Mouse (Mus musculus) CD8-positive naive resting alpha-beta T cell, adult 2 months (primary cell): ENCODE measurements around the gene Slc8a1.

ENCODE experiments used
- DNase-seq, 2 experiments: peaks; one replicate each; pipeline ENCODE4 v3.0.0; 2022; ENCODE audit warnings: low read depth in 2 of 2, low spot score in 2 of 2

Slc8a1 gene

GRCm38 (mm10) chr17:81579728-81580425 lies 158.3 kb downstream of the Slc8a1 start:
- DNase-seq = no peak

DNA sequence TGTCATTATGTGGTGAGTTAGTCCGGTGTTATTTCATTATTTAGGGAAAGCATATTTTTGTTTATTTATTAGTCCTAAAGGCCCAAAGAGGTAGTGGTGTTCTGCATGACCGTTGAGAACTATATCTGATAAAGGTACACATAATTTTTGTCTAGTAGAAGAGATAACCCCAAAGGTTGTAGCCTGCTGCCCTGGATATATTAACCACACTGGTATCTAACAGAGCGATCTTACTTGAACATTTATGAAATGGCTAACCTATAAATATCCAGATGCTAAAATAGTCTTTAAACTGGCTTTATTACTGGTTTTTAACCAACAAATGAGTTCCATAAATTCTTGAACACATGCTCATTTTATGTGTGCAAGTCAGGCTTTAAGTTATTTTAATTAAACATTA lies 161.3 kb downstream of the Slc8a1 start:
- DNase-seq = no peak

DNA sequence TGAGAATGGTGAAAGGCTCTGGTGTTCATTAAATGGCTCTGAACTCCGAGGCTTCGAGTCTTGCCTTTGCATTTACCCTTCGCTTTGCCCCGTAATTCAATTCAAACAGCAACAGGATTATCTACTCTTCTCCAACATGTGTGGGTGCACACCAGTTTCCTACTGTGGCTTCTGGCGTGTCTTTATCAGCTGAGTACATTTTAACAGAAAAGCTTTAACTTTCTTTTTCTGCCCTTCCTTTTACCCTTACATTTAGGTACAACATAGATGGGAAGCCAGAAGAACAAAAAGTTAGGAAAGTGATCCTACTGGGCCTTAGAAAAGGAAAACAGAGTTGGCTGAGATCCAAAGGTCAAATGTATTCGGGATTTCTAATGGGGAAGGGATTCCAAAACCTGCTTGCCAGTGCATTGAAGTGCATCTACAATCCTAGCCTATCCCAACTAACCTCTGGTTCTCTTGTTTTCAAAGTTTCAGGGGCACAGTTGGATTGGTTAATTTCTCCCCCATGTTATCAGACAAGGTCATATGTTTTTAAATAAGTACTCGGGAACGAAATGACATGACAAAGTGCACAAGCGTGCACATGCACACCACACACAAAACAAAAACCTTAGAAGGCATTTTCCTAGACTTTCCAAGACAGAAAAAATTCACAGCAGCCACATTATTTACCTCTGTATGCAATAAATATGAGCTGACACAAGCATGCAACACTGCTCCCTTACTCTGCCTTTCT lies 172.4 kb downstream of the Slc8a1 start:
- DNase-seq = no peak

DNA sequence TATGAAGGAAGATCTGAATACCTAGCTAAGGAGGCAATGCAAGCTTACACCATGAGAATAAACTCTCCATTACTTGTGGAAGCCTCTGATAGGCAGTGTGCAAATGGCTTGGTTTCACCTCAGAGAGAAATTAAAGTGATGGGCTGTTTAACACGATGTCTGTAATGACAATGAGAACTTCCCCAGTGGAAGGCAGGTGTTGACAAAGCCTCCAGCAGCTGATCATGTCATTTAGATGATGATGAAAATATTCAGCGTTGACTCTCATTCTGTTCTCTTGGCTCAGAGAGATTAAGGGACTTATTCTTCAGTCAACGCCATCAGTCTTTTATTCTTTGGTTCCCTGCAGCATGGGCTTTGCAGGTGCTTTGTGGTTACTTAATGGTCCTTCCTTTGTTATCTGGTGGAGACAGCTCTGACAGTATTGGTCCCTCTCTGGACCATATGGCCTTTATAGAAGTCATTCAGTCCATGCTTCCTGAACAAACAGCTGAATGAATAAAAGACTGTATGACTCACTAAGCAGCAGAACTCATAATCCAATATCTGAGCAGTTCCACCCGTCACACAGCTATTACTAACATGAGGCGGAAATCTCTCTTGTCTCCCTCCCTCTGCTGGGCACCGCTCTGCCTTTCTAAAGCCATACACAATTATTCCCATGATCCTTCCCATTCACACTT lies 184.0 kb downstream of the Slc8a1 start:
- no peak for DNase-seq

GRCm38 (mm10) chr17:81551856-81552635 lies 186.1 kb downstream of the Slc8a1 start:
- no peak for DNase-seq

GRCm38 (mm10) chr17:81550864-81551263 lies 187.3 kb downstream of the Slc8a1 start:
- DNase-seq = no peak

DNA sequence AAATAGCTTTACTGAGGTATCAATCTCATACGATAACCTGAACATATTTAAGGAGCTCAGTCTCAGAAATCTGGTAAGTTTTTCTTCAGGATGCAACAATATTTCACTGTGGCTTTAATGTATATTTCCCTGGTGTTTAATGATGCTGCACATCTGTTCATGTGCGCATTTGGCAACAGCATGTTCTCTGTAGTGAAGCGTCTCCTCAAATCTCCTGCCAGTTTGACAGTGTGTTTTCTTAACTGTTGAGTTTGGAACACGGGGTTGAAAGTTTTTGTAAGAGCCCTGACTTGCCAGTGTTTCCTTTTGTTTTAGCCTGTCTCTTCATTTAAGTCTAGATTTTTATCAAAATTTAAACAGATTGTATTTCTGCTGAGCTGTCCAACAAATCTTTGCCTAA lies 190.2 kb downstream of the Slc8a1 start:
- DNase-seq = no peak

DNA sequence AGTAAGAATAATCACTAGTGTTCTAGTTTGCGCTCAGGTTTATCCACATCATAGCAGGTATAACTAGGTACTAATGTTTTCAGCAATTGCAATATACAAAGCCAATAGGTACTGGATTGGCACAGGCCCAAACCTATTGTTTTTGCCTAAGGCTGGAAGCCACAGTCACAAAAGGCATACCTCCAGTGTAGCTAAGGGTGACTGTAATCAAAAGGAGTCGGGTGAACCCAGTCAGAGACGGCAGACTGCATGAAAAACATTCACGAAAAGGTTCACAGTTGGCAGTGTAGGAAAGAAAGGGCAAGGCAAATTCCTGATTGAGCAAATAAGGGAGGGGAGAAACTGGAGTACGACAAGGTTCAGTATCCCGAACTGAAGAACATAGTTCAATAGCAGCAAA lies 191.7 kb downstream of the Slc8a1 start:
- no peak for DNase-seq

DNA sequence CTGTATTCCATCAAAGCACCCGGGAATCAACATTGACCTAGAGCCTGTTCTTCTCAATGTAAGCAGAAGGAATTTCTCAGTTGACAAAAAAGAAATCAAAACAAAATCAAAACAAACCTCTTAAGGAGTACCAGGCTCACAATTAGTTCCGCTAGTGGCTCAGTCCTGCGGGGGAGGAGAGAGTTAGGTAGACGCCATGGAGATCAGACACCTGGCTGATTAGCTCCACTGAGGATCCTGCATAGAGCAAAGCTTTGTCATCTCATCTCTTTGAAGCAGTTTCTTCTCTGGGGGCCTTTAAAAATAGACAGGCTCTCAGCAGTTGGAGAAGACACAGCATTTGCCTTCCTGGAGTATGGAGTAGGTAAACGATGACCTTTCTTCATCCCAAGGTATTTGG lies 192.2 kb downstream of the Slc8a1 start:
- DNase-seq = no peak

DNA sequence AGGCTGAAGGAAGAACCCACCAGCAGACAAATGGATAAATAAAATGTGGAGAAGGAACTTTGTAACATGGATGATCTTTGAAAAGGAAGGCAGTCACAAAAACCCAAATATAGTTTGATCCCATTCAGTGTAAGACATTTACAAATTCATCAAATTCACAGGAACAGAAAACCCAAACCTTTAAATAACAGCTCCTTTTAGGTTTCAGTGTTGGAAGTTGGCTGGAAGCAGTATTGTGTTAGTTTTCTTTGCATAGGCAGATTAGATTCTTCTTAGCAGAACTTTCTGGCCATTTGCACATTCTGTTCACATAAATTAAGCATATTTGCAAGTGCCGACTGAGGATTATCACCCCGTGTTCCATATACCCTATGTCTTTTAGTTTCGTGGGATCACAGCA lies 193.3 kb downstream of the Slc8a1 start:
- no peak for DNase-seq

- no peak for DNase-seq
Observed at GRCm38 (mm10) chr17:81542313-81543185, 195.6 kb downstream of the Slc8a1 start.

DNA sequence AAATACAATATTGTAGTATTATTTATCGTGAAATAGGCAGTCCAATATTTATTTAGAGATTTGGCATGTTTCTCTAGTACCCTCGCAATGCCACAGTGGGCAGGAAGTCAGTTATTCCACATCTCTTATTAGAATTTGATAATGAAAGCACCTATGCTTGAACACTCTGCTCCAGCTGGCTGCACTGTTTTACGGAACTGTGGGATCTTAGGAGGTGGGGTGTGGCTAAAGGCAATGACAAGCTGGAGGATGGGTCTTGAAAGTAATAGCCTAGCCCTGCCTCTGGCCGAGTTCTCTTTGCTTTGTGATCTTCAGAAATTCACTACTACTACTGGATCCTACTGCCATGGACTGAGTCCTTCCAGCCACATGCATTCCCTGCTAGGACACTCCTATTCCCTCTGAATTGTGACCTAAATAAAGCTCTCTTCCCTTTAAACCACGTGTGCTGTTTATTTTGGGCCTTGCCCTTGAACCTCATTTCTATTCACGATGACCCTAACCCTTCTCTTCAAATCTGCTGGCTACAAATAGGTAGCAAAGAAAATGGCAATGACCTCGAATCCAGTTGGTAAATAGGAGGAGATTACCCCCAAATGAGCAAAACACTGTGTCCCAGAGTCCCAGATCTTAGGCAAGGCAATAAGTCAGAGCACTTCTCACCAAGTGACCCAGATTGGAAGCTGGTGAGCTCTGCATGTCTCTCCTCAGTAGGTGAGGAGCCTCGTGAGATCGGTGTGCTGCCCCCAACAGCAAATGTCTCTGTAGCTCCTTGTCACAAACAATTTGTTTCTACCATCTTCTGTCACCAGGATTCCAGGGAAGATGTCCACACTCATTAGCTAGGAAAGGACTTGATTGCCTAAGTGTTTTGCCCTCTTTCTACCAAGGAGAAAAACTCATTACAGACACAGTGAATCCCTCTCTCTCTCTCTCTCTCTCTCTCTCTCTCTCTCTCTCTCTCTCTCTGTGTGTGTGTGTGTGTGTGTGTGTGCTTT lies 199.7 kb downstream of the Slc8a1 start:
- no peak for DNase-seq

DNA sequence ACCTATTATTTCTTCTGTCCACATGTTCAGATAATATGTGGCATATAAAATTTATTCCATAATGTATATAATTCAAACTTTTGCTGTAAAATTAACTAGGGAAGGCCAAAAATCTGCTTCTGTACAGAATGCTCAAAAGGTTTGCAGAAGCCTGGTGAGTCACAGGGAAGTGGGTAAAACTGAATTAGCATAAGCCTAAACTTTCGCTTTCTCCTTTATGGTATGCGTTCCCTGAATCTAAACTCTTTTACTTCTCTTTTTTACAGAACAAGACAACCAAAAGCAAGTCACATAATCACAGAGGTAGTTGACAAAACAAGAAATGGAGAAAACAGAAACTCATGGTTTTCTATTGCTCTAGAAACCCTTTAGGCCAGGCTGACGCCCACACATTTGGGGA lies 202.1 kb downstream of the Slc8a1 start:
- no peak for DNase-seq

GRCm38 (mm10) chr17:81529849-81530248 lies 208.3 kb downstream of the Slc8a1 start:
- no peak for DNase-seq

GRCm38 (mm10) chr17:81528940-81529339 lies 209.2 kb downstream of the Slc8a1 start:
- DNase-seq = no peak

GRCm38 (mm10) chr17:81526463-81526862 lies 211.7 kb downstream of the Slc8a1 start:
- no peak for DNase-seq

GRCm38 (mm10) chr17:81524826-81525225 lies 213.4 kb downstream of the Slc8a1 start:
- DNase-seq = no peak

DNA sequence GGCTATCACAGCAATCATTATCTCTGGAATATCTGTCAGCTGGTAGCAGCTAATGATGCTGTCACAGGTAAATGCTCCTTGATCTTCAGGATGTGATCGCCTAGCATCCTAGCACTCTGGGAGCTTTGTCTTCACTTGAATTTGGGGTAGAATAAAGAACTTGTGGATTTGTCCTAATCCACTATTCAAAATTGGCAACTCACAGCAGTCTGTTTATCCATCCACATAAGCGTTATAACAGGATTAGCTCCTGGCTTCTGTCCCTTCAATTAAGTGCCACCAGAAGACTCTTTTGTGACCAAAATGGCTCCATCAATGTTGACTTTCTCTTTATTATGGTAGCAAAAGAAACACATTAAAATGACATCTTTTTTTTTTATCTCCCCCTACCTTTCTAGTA lies 214.2 kb downstream of the Slc8a1 start:
- DNase-seq = no peak

DNA sequence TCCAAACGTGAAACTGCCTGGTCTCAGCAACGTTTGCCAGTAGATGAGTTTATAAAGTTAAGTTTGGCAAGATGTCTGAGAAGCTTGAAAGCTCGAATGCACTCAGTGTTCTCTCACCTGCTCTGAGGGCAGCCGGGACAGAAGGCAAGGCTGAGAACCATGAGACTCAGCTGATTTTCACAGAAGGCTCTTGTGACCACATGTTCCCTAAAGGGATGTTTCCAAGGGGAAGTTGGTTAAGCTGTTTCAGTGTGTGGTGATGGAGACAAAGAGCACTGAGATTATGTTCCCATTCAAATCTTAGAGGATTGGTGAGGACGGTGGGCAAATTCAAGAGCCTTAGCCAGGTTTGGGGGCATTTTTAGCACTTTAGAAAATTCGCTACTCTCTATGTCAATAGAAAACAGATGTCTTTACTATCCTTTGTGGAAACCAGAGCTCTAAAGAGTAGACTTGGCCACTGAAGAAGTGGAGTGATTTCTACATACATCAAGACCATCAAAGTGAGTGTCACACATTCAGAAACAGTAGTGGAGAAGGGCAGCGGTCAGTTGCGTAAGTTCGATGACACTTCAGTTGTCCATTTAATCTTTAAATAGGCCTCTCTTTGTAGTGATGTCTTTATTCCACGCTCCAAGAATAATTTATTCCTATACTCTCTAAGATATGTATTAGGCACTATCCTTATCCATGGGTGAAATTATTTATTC lies 219.7 kb downstream of the Slc8a1 start:
- DNase-seq = no peak
